Mouse (Mus musculus) neural tube, embryonic 12.5 days (tissue): ENCODE data around the gene Metap1. TPM values are rescaled to one million over a fixed set of nuclear protein-coding genes. Genes with fewer than 3 reads are reported as not detected.

Source experiments
- ATAC-seq: fragments of 200-750 bp; cut with Nextera tagmentation; 2 replicates; pipeline ENCODE4 v1.8.0; 2017; ENCODE audit warnings: low read depth, mild to moderate bottlenecking, moderate TSS enrichment, moderate library complexity; ENCODE audit not compliant: low FRiP score
- H3K27ac ChIP-seq: fragments of 300-500 bp; sonication (generic); 2 replicates; pipeline ENCODE4 v1.5.1; 2016
- H3K27me3 ChIP-seq: fragments of 300-500 bp; sonication (generic); replicated peaks from 2 replicates; pipeline ENCODE4 v1.6.1; 2016; ENCODE audit warnings: mild to moderate bottlenecking
- H3K36me3 ChIP-seq: fragments of 300-500 bp; sonication (generic); 2 replicates; pipeline ENCODE4 v1.6.1; 2016; ENCODE audit warnings: mild to moderate bottlenecking
- H3K4me1 ChIP-seq: fragments of 300-500 bp; sonication (generic); 2 replicates; pipeline ENCODE4 v1.6.1; 2016
- H3K4me2 ChIP-seq: fragments of 300-500 bp; sonication (generic); replicated peaks from 2 replicates; pipeline ENCODE4 v1.6.1; 2016; ENCODE audit warnings: mild to moderate bottlenecking
- H3K4me3 ChIP-seq: fragments of 300-500 bp; sonication (generic); 2 replicates; pipeline ENCODE4 v1.5.1; 2016
- H3K9ac ChIP-seq: fragments of 300-500 bp; sonication (generic); 2 replicates; pipeline ENCODE4 v1.6.1; 2016; ENCODE audit warnings: mild to moderate bottlenecking
- H3K9me3 ChIP-seq: fragments of 300-500 bp; sonication (generic); 2 replicates; pipeline ENCODE4 v1.6.1; 2016; ENCODE audit warnings: mild to moderate bottlenecking
- WGBS: fragments of 180-500 bp; shearing (Covaris S2); methylation state at CpG from one replicate; pipeline ENCODE4 v1.1.7; 2016; 5-methylcytosine and 5-hydroxymethylcytosine counted together
- polyA plus RNA-seq: library from polyadenylated mRNA; unstranded; fragments of >200 nt; fragmentation: Nextera tagmentation; extraction: Ambion mirVana; gene quantifications from 2 replicates; pipeline ENCODE4 v1.2.1, GENCODE M21; 2016

Metap1 gene
- 50.4 and 51.9 TPM in 2 replicates for polyA plus RNA-seq

DNA sequence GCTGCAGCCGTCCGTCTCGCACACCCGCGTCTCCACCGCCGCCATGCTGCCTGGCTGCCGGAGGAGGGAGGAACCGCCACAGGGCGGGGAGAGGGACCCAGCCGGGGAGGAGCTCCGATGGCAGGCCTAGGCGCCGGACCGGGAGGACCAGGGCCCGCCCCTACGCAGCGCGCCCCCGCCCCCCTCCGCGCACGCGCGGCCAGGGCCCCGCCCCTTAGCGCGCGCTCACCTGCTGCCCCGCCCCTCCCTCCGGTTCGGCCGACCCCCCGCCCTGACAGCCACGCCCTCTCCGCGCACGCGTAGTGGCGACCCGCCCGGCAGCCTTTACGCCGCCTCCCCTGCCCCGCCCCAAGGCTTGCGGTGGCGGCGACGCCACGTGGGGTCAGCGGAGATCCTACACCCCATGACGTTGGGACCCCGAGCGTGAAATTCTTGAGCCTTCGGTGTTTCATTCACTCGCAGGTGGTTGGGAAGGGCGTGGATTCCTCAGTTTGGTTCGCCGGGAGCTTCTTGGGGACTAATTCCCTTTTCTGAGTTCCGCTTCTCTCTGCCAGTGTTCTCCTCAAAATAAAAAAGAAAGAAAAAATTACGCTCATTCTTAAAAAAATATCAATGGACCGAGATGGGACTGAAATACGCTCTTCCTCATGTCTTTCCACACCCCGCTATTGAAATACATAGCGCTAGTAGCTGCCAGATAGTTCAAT, at the start of gene Metap1:
Gene Metap1, minus strand, starts transcription at position 189 of the 707 bp plus-strand sequence.
- 1% methylated on average over 63 of the region's 65 CpGs for WGBS
- peak within 1 kb of the TSS; percentile 71 for H3K4me2 ChIP-seq

DNA sequence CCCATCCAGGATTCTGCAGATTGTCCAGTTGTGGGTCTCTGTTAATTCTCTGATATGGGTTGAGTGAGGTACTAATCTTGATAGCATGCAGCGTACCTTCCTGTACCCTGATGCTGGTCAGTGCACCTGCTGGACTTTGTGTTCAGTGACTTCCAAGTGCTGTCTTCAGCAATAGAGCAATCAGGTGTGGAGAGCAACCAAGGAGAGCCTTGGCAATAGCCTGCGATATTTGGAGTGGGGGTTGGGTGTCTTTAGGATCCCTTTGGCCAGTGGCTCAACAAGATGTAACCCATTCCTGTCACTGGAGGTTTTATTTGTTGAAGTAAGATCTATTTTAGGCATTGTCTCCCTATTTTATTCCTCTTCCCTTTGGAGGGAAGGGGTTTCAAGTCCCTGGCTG, 46.7 kb upstream of the Metap1 start:
- H3K4me3 ChIP-seq = no peak overlapping the region
- H3K4me2 ChIP-seq = no peak overlapping the region
- no peaks in the 10 kb centered on the region for H3K9me3 ChIP-seq
- no peaks in the 10 kb centered on the region; the same call in 1 of the 2 replicates for H3K4me1 ChIP-seq
- peaks cover 6% of the 10 kb centered on the region; the same call in 1 of the 2 replicates for H3K36me3 ChIP-seq
- no peak overlapping the region for H3K27ac ChIP-seq
- 94% methylated on average over 2 of the region's 2 CpGs for WGBS
- H3K27me3 ChIP-seq = no peaks in the 10 kb centered on the region
- no peak overlapping the region for H3K9ac ChIP-seq
- no peak for ATAC-seq

More for the DNA sequence above, at the start of gene Metap1:
- H3K9ac ChIP-seq = peak within 1 kb of the TSS; percentile 90
- H3K9me3 ChIP-seq = no peaks in the 10 kb centered on the region
- H3K27ac ChIP-seq = peak within 1 kb of the TSS; percentile 66
- H3K36me3 ChIP-seq = peaks cover 14% of the 10 kb centered on the region
- peak within 1 kb of the TSS; percentile 89 for H3K4me3 ChIP-seq
- H3K4me1 ChIP-seq = peaks cover 11% of the 10 kb centered on the region
- ATAC-seq = peak; percentile 98
- no peaks in the 10 kb centered on the region for H3K27me3 ChIP-seq

- Histone ChIP-seq H3K4me3 (no peak overlapping the region), H3K27me3 (no peaks in the 10 kb centered on the region), H3K9me3 (no peaks in the 10 kb centered on the region), H3K36me3 (peaks cover 6% of the 10 kb centered on the region; the same call in 1 of the 2 replicates), H3K9ac (no peak overlapping the region), H3K4me1 (peaks cover 17% of the 10 kb centered on the region), H3K4me2 (no peak overlapping the region), H3K27ac (no peak overlapping the region)
- 79% methylated on average over 2 of the region's 2 CpGs for WGBS
- no peak for ATAC-seq
Measured at GRCm38 (mm10) chr3:138532764-138533163, 43.4 kb upstream of the Metap1 start.

DNA sequence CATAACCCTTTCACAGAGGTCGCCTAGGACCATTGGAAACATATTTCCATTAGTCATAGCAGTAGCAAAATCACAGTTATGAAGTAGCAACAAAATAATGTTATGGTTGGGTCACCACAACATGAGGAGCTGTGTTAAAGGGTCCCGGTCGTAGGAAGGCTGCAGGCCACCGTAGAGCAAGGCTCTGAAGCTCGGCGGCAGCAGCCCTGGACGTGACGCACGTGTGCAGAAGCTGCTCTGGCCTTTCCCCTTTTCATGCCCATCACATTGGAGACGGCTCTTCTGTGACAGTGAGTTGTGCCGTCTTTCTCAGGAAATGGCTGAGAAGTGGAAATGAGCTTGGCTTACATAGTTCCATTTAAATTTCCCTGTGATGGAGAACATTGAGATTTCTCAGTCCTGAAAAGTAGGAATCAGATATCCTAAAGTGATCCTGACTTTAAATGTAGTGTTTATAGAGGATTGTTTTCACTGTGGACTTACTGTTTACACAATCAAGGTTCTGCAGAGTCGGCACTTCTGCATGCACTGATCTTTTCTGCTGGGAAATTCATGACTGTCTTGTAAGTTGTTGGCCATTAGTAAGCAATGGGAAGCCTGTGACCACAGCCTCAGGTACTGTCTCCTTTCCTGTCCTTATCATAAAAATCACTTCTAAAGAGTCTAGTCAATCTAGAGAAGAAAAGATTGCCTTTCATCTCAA, 42.3 kb upstream of the Metap1 start:
- Histone ChIP-seq H3K9ac (no peak overlapping the region), H3K4me3 (no peak overlapping the region), H3K4me2 (no peak overlapping the region), H3K27me3 (no peaks in the 10 kb centered on the region), H3K27ac (no peak overlapping the region), H3K9me3 (no peaks in the 10 kb centered on the region), H3K4me1 (peaks cover 17% of the 10 kb centered on the region), H3K36me3 (peaks cover 6% of the 10 kb centered on the region; the same call in 1 of the 2 replicates)
- no peak for ATAC-seq
- 65% methylated on average over 12 of the region's 12 CpGs for WGBS

DNA sequence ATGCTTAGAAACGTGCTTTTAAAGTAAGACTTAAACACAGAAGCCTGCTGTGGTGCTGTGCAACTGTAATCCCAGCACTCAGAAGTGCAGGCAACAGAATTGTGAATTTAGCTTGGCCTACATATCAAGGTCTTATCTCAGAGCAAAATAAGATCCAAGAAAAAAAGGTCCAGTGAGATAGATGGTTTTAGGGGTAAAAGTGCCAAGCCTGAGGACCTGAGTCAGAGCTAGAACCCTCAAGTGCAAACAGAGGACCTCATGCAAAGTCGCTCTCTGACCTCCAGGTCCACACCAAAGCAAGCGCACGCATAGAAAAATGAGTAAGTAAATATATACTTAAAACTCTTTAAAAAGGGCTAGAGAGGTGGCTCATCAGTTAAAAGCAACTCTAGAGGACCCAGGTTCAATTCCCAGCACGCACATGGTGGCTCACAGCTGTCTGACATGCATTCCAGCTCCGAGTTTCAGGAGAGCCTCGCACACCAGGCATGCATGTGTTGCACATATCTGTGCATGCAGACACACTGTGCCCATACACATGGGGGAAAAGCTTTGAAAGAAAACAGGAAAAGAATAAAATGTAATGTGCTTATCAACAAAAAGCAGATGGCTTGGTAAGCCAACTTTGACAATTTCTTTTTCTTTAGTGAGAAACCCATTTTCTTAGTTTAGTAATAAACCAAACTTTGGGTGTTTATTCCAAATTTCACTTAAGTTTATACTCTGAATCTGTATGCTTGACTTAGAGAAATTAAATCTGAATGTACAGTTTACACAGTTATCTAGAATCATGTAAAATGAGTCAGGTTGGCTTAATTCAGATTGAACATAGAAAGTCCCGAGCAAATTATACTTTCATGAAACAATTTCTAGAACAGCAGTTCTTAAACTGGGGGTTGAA, 41.5 kb upstream of the Metap1 start:
- no peak overlapping the region for H3K4me3 ChIP-seq
- 87% methylated on average over 8 of the region's 8 CpGs for WGBS
- H3K27me3 ChIP-seq = no peaks in the 10 kb centered on the region
- H3K27ac ChIP-seq = no peak overlapping the region
- H3K9me3 ChIP-seq = no peaks in the 10 kb centered on the region
- H3K4me1 ChIP-seq = peaks cover 24% of the 10 kb centered on the region
- peaks cover under 1% of the 10 kb centered on the region; the same call in 1 of the 2 replicates for H3K36me3 ChIP-seq
- H3K4me2 ChIP-seq = no peak overlapping the region
- no peak overlapping the region for H3K9ac ChIP-seq
- no peak for ATAC-seq

GRCm38 (mm10) chr3:138528265-138528664, 39.0 kb upstream of the Metap1 start:
- Histone ChIP-seq H3K27ac (no peak overlapping the region), H3K36me3 (no peaks in the 10 kb centered on the region), H3K27me3 (no peaks in the 10 kb centered on the region), H3K4me1 (peaks cover 24% of the 10 kb centered on the region), H3K9ac (peak overlapping the region; percentile 99), H3K4me2 (peak overlapping the region; percentile 67), H3K9me3 (no peaks in the 10 kb centered on the region), H3K4me3 (peak overlapping the region; percentile 99)
- WGBS = 1% methylated on average over 16 of the region's 16 CpGs
- ATAC-seq = no peak

GRCm38 (mm10) chr3:138527667-138528231, 38.4 kb upstream of the Metap1 start:
- H3K9me3 ChIP-seq = no peaks in the 10 kb centered on the region
- H3K9ac ChIP-seq = peak overlapping the region; percentile 99
- under 1% methylated on average over 61 of the region's 64 CpGs for WGBS
- H3K4me3 ChIP-seq = peak overlapping the region; percentile 99
- H3K27ac ChIP-seq = peak overlapping the region; percentile 96
- peaks cover 24% of the 10 kb centered on the region for H3K4me1 ChIP-seq
- peak; percentile 79 for ATAC-seq
- H3K36me3 ChIP-seq = no peaks in the 10 kb centered on the region
- H3K27me3 ChIP-seq = no peaks in the 10 kb centered on the region
- peak overlapping the region; percentile 67 for H3K4me2 ChIP-seq

DNA sequence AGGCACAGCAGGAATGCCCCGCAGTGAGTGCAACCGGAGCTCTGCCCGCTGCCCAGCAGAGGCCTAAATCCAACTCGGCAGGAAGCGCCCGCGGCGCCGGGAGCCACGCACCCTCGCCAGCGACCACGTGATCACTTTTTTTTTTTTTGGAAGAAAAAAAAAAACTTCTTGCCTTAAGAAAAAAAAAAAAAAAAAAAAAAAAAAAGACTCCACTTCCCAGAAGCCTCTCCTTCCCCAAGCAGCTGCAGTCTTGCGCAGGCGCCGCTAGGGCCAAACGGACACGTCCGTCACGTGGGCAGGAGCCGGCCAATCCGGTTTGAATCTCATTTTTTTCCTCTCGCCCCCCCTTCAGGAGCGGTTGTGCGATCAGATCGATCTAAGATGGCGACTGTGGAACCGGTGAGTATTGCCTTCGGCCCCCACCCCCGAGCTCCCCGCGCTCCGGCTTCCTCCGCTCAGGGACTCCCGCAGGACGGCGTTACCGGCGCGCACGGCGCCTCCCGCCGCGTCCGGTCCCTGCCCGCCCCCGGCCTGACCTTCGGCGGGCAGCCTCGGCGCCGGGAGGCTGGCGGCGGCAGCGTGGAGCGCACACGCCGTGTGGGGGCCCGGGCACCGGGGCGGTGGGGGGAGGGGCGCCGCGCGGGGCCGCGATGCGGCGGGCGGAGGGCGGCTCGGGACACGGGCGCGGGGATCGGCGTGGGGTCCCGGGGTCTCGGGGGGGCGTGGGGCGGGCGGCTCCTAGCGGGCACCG, 37.8 kb upstream of the Metap1 start:
- no peaks in the 10 kb centered on the region for H3K9me3 ChIP-seq
- peak overlapping the region; percentile 99 for H3K4me3 ChIP-seq
- peak overlapping the region; percentile 84 for H3K4me2 ChIP-seq
- H3K36me3 ChIP-seq = no peaks in the 10 kb centered on the region
- peak overlapping the region; percentile 96 for H3K27ac ChIP-seq
- no peaks in the 10 kb centered on the region for H3K27me3 ChIP-seq
- ATAC-seq = peak; percentile 94
- peaks cover 24% of the 10 kb centered on the region for H3K4me1 ChIP-seq
- peak overlapping the region; percentile 99 for H3K9ac ChIP-seq
- WGBS = 1% methylated on average over 84 of the region's 85 CpGs

- H3K4me1 ChIP-seq = peaks cover 24% of the 10 kb centered on the region
- H3K36me3 ChIP-seq = no peaks in the 10 kb centered on the region
- 2% methylated on average over 39 of the region's 39 CpGs for WGBS
- peak; percentile 45 for ATAC-seq
- peak within 1 kb of the TSS; percentile 53; the same call in 1 of the 2 replicates for H3K9ac ChIP-seq
- H3K4me3 ChIP-seq = peak within 1 kb of the TSS; percentile 99
- no peaks in the 10 kb centered on the region for H3K9me3 ChIP-seq
- peak within 1 kb of the TSS; percentile 43; the same call in 1 of the 2 replicates for H3K27ac ChIP-seq
- no peaks in the 10 kb centered on the region for H3K27me3 ChIP-seq
- H3K4me2 ChIP-seq = peak within 1 kb of the TSS; percentile 84
Measured at GRCm38 (mm10) chr3:138526073-138526915, 37.0 kb upstream of the Metap1 start, which contains the start of gene Eif4e. Gene Eif4e (plus strand): TSS chr3:138526179.

GRCm38 (mm10) chr3:138525494-138525893, 36.2 kb upstream of the Metap1 start:
- Histone ChIP-seq H3K27ac (no peak overlapping the region), H3K4me1 (peaks cover 20% of the 10 kb centered on the region), H3K9me3 (no peaks in the 10 kb centered on the region), H3K4me2 (peak overlapping the region; percentile 84; the same call in 1 of the 2 replicates), H3K9ac (no peak overlapping the region), H3K36me3 (no peaks in the 10 kb centered on the region), H3K27me3 (no peaks in the 10 kb centered on the region), H3K4me3 (no peak overlapping the region)
- no peak for ATAC-seq
- WGBS = 52% methylated on average over 8 of the region's 8 CpGs
